Mouse (Mus musculus): ENCODE data around the gene Stk4. TPM values are rescaled to one million over a fixed set of nuclear protein-coding genes. Genes with fewer than 3 reads are reported as not detected.

The Stk4 gene
- polyA plus RNA-seq, 1 experiment from 2014 or later = 21.4 TPM

DNA sequence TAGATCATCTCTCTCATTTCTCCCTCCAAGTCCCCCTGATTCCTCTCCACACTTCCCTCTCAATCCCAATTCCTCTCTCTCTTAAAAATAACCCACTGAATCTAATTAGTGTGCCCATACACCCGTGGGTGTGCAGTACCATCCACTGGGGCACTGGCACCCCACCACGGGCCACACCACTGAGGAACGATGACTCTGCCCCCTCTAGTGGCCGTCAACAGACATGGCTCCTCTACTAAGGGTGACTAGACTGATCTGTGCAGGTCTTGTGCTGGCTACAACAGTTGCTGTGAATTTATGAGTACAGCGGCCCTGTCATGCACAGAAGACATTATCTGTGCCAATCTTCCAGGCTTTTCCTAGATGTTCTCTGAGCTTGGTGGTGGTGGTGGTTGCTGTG lies 118.6 kb downstream of the Stk4 start:
- H3K9me3 ChIP-seq (replicated peaks; ENCODE audit: control insufficient read depth, low read length) = no peaks in the 10 kb centered on the region
- no peaks in the 10 kb centered on the region for H3K36me3 ChIP-seq (ENCODE audit: control insufficient read depth, insufficient read depth, low read length)
- no peak overlapping the region for H3K27ac ChIP-seq (ENCODE audit: low read depth, low read length)
- ATAC-seq (replicated peaks; ENCODE audit: insufficient number of reproducible peaks, low FRiP score, low TSS enrichment) = no peak
- H3K27me3 ChIP-seq (ENCODE audit: control insufficient read depth, insufficient read depth, low read length) = no peaks in the 10 kb centered on the region; the same call in 1 of the 2 replicates
- no peak overlapping the region for H3K4me3 ChIP-seq (ENCODE audit: low read depth, low read length)
- 26% methylated on average over 5 of the region's 5 CpGs for WGBS (ENCODE audit: insufficient replicate concordance)
- no peaks in the 10 kb centered on the region for H3K4me1 ChIP-seq (ENCODE audit: control insufficient read depth, insufficient read depth, low read length)
- no peak overlapping the region for H3K4me2 ChIP-seq
- H3K9ac ChIP-seq (ENCODE audit: low read depth, low read length) = no peak overlapping the region

DNA sequence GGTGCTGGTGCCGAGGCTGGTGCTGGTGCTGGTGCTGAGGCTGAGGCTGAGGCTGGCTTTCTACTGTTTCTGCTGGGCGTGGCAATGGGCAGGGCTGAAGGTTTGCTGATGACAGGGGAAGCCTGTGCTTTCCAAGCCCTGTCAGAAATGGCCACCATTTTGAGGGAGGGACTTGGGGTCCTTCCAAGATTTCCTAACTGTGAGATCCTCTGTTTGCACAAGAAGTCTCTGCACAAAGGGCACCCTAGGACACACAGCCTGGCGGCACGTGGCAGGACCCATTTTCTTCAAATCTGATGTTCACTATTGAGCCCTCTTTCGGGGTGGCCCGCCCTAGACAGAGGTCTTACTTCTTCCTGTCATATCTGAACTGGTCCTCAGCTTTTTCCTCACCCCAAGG lies 120.5 kb downstream of the Stk4 start, which contains the start of gene Wfdc12:
Wfdc12 (minus strand) TSS at position 33 of the 400 bp plus-strand sequence.
- H3K27me3 ChIP-seq (ENCODE audit: control insufficient read depth, insufficient read depth, low read length) = no peaks in the 10 kb centered on the region; the same call in 1 of the 2 replicates
- no peak within 1 kb of the TSS for H3K4me2 ChIP-seq
- no peak within 1 kb of the TSS for H3K27ac ChIP-seq (ENCODE audit: low read depth, low read length)
- no peak for ATAC-seq (replicated peaks; ENCODE audit: insufficient number of reproducible peaks, low FRiP score, low TSS enrichment)
- no peaks in the 10 kb centered on the region for H3K4me1 ChIP-seq (ENCODE audit: control insufficient read depth, insufficient read depth, low read length)
- no peaks in the 10 kb centered on the region for H3K36me3 ChIP-seq (ENCODE audit: control insufficient read depth, insufficient read depth, low read length)
- H3K9ac ChIP-seq (ENCODE audit: low read depth, low read length) = no peak within 1 kb of the TSS
- no peaks in the 10 kb centered on the region for H3K9me3 ChIP-seq (replicated peaks; ENCODE audit: control insufficient read depth, low read length)
- H3K4me3 ChIP-seq (ENCODE audit: low read depth, low read length) = no peak within 1 kb of the TSS
- 77% methylated on average over 6 of the region's 6 CpGs for WGBS (ENCODE audit: insufficient replicate concordance)

DNA sequence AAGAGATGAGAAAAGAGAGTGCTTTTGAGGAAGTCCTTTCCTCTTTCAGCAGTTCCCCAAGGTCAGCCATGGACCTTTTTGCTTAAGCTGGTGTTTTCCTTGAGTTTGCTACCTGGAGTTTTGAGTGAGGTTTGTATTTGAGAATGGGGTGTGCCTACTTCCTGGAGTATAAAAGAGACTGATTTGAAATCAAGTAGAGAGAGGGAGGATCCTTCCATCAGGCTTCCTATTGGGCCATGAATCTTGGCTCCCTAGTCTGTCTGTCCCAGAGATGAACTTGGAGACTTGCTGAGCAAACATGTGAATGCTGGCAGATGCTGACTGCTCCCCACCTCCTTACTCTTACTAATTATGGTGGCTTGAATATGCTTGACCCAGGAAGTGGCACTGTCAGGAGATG lies 122.2 kb downstream of the Stk4 start:
- no peaks in the 10 kb centered on the region; the same call in 1 of the 2 replicates for H3K27me3 ChIP-seq (ENCODE audit: control insufficient read depth, insufficient read depth, low read length)
- no peak overlapping the region for H3K27ac ChIP-seq (ENCODE audit: low read depth, low read length)
- no peak for ATAC-seq (replicated peaks; ENCODE audit: insufficient number of reproducible peaks, low FRiP score, low TSS enrichment)
- no peaks in the 10 kb centered on the region for H3K9me3 ChIP-seq (replicated peaks; ENCODE audit: control insufficient read depth, low read length)
- H3K9ac ChIP-seq (ENCODE audit: low read depth, low read length) = no peak overlapping the region
- H3K4me3 ChIP-seq (ENCODE audit: low read depth, low read length) = no peak overlapping the region
- H3K4me1 ChIP-seq (ENCODE audit: control insufficient read depth, insufficient read depth, low read length) = no peaks in the 10 kb centered on the region
- no peaks in the 10 kb centered on the region for H3K36me3 ChIP-seq (ENCODE audit: control insufficient read depth, insufficient read depth, low read length)
- H3K4me2 ChIP-seq = no peak overlapping the region

DNA sequence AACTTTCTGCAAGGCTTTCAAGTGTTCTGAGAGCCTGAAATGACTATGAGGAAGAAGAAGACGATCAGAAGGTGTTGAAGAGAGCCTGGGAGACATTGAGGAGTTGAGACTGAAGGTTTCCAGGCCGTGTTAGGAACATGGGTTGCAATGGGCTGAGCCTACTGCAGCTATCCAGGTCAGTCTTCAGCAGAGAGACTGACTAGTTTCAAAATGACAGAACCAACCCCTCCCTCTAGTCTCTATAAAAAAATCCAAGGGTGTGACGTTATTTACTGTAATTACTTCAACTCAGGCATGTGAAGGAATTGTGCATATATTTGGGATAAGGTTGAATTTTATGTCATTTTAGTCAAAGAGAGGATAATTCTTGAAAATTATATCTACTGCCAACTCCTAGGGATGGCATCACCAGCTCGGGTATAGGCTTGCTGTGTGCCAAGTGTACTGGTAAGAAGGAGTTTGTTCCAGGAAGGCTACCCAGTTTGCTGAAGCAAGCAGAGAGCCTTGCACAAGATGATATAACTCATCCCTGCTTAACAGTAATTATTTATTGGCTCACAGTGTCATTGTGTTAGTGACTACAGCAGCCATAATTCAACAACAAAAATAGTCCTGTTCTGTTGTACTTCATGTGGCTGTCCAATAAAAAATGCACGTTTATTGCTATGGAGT lies 125.0 kb downstream of the Stk4 start:
- no peak overlapping the region for H3K4me2 ChIP-seq
- H3K4me3 ChIP-seq (ENCODE audit: low read depth, low read length) = no peak overlapping the region
- no peaks in the 10 kb centered on the region for H3K36me3 ChIP-seq (ENCODE audit: control insufficient read depth, insufficient read depth, low read length)
- no peaks in the 10 kb centered on the region for H3K9me3 ChIP-seq (replicated peaks; ENCODE audit: control insufficient read depth, low read length)
- ATAC-seq (replicated peaks; ENCODE audit: insufficient number of reproducible peaks, low FRiP score, low TSS enrichment) = no peak
- no peaks in the 10 kb centered on the region for H3K4me1 ChIP-seq (ENCODE audit: control insufficient read depth, insufficient read depth, low read length)
- WGBS (ENCODE audit: insufficient replicate concordance) = 71% methylated on average over 5 of the region's 5 CpGs
- no peak overlapping the region for H3K9ac ChIP-seq (ENCODE audit: low read depth, low read length)
- H3K27ac ChIP-seq (ENCODE audit: low read depth, low read length) = no peak overlapping the region
- no peaks in the 10 kb centered on the region for H3K27me3 ChIP-seq (ENCODE audit: control insufficient read depth, insufficient read depth, low read length)

DNA sequence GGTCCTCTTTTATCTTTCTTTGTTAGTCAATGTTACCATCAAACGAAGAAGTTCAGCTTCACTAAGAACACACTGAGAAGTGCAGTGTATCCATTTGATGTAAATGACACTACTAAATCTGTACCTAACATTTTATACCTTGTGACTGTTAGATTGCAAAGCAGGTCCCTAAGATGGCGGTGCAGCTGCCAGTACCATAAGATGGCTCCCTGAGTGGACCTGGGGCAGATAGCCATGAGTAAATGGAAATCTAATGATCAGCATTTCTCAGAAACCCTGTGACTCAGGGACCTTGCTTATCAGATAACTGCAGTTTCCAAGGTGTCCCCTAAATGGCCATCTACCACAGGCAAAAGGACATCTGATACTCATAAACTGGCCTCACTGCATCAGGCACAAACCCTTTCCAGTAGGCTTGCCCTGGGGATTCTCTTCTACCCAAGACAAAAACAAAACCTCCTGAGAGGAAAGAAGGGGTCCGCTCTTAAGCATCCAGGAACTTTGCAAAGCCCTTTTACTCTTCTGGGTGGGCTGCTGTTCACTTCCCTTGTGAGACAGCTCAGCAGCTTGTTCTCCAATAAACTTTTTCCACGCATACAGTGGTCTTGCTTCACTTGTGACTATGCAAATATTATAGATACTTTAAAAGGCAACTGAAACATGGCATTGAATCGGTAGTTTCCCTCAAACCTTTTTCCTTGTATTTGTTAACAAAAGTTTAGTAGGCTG lies 126.0 kb downstream of the Stk4 start:
- Histone ChIP-seq H3K4me3 (ENCODE audit: low read depth, low read length) (no peak overlapping the region), H3K9me3 (replicated peaks; ENCODE audit: control insufficient read depth, low read length) (no peaks in the 10 kb centered on the region)
- 77% methylated on average over 5 of the region's 5 CpGs for WGBS (ENCODE audit: insufficient replicate concordance)

GRCm38 (mm10) chr2:164196700-164196990 lies 126.5 kb downstream of the Stk4 start:
- H3K4me1 ChIP-seq (ENCODE audit: control insufficient read depth, insufficient read depth, low read length) = no peaks in the 10 kb centered on the region
- 80% methylated on average over 5 of the region's 5 CpGs for WGBS (ENCODE audit: insufficient replicate concordance)
- no peak for ATAC-seq (replicated peaks; ENCODE audit: insufficient number of reproducible peaks, low FRiP score, low TSS enrichment)

More for the DNA sequence above, 126.0 kb downstream of the Stk4 start:
- H3K27me3 ChIP-seq (ENCODE audit: control insufficient read depth, insufficient read depth, low read length) = no peaks in the 10 kb centered on the region
- H3K36me3 ChIP-seq (ENCODE audit: control insufficient read depth, insufficient read depth, low read length) = no peaks in the 10 kb centered on the region
- no peak overlapping the region for H3K4me2 ChIP-seq
- no peak overlapping the region for H3K27ac ChIP-seq (ENCODE audit: low read depth, low read length)
- no peaks in the 10 kb centered on the region for H3K4me1 ChIP-seq (ENCODE audit: control insufficient read depth, insufficient read depth, low read length)
- no peak overlapping the region for H3K9ac ChIP-seq (ENCODE audit: low read depth, low read length)
- ATAC-seq (replicated peaks; ENCODE audit: insufficient number of reproducible peaks, low FRiP score, low TSS enrichment) = no peak

DNA sequence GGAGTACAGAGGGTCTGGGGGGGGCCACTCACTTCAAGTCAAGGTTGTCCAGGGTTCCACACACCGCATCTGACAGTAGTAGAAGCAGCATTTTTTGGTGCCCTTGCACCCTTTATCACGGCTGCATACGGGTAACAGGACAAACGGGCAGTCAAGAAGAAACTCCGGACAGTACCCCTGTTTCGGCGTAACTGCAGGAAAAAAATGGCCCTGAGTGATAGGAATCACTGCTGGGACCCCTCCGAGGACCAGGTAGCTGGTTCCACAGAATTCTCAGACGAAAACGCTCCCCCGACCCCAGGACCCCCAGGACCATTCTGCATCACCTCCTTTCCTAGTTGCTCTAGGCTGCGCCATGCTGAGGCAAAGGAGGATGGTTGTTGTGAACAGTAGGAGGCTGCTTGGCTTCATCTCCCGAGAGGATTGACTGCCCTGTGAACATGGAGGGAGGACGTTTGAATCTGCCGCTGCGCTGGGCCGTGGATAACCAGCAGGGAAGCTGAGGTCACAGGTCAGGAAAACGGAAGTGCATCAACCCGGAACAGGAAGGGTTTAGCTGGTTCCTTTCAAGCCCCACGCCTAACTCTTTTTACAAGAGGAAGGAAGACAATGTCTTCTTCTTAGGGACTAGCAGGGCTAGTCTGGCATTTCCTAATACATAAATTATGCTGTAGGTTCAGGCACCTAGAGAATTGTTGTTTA lies 129.7 kb downstream of the Stk4 start, which contains the start of gene Wfdc15a:
Wfdc15a (minus strand) TSS at position 505 of the 702 bp plus-strand sequence.
- Histone ChIP-seq H3K9me3 (replicated peaks; ENCODE audit: control insufficient read depth, low read length) (no peaks in the 10 kb centered on the region), H3K4me2 (no peak within 1 kb of the TSS), H3K27ac (ENCODE audit: low read depth, low read length) (no peak within 1 kb of the TSS), H3K4me1 (ENCODE audit: control insufficient read depth, insufficient read depth, low read length) (no peaks in the 10 kb centered on the region), H3K4me3 (ENCODE audit: low read depth, low read length) (no peak within 1 kb of the TSS), H3K36me3 (ENCODE audit: control insufficient read depth, insufficient read depth, low read length) (no peaks in the 10 kb centered on the region), H3K27me3 (ENCODE audit: control insufficient read depth, insufficient read depth, low read length) (no peaks in the 10 kb centered on the region), H3K9ac (ENCODE audit: low read depth, low read length) (no peak within 1 kb of the TSS)
- WGBS (ENCODE audit: insufficient replicate concordance) = 76% methylated on average over 20 of the region's 20 CpGs
- no peak for ATAC-seq (replicated peaks; ENCODE audit: insufficient number of reproducible peaks, low FRiP score, low TSS enrichment)

More at GRCm38 (mm10) chr2:164196700-164196990, 126.5 kb downstream of the Stk4 start:
- no peak overlapping the region for H3K9ac ChIP-seq (ENCODE audit: low read depth, low read length)
- no peaks in the 10 kb centered on the region for H3K9me3 ChIP-seq (replicated peaks; ENCODE audit: control insufficient read depth, low read length)
- no peak overlapping the region for H3K4me3 ChIP-seq (ENCODE audit: low read depth, low read length)
- H3K27ac ChIP-seq (ENCODE audit: low read depth, low read length) = no peak overlapping the region
- no peak overlapping the region for H3K4me2 ChIP-seq
- H3K27me3 ChIP-seq (ENCODE audit: control insufficient read depth, insufficient read depth, low read length) = no peaks in the 10 kb centered on the region
- H3K36me3 ChIP-seq (ENCODE audit: control insufficient read depth, insufficient read depth, low read length) = no peaks in the 10 kb centered on the region
